Mouse (Mus musculus): ENCODE measurements around the gene Dio1. TPM values are rescaled to one million over a fixed set of nuclear protein-coding genes. Genes with fewer than 3 reads are reported as not detected.

Dio1 gene
- total RNA-seq, 1 experiment from 2014 or later, result not detected

- ATAC-seq (replicated peaks; ENCODE audit: low read depth, poor library complexity, severe bottlenecking), result no peak
Measured at GRCm38 (mm10) chr4:107249471-107249870, 57.5 kb downstream of the Dio1 start.

- ATAC-seq (replicated peaks; ENCODE audit: low read depth, poor library complexity, severe bottlenecking), result no peak
Measured at GRCm38 (mm10) chr4:107248061-107248460, 58.9 kb downstream of the Dio1 start.

GRCm38 (mm10) chr4:107247110-107247509 lies 59.9 kb downstream of the Dio1 start:
- no peak for ATAC-seq (replicated peaks; ENCODE audit: low read depth, poor library complexity, severe bottlenecking)

GRCm38 (mm10) chr4:107246040-107246439 lies 60.9 kb downstream of the Dio1 start:
- ATAC-seq (replicated peaks; ENCODE audit: low read depth, poor library complexity, severe bottlenecking), result no peak

GRCm38 (mm10) chr4:107245368-107245767 lies 61.6 kb downstream of the Dio1 start:
- ATAC-seq (replicated peaks; ENCODE audit: low read depth, poor library complexity, severe bottlenecking), result no peak

- no peak for ATAC-seq (replicated peaks; ENCODE audit: low read depth, poor library complexity, severe bottlenecking)
Measured at GRCm38 (mm10) chr4:107243365-107244333, 63.3 kb downstream of the Dio1 start.

Other genes starting within 250 kb of the Dio1 start
- gene Mrpl37, start 240.3 kb downstream of the Dio1 start, total RNA-seq (2017), result 59.5 and 60.2 TPM in 2 replicates
- gene Cyb5rl, start 240.2 kb downstream of the Dio1 start, total RNA-seq (2017), result 2.2 and 5.2 TPM in 2 replicates
- not detected in 2 replicates for gene Cdcp2, start 210.3 kb downstream of the Dio1 start, total RNA-seq (2017)
- gene Tmem59, start 128.8 kb downstream of the Dio1 start, total RNA-seq (2017), result 115 and 141 TPM in 2 replicates
- gene Tceanc2, start 128.1 kb downstream of the Dio1 start, total RNA-seq (2017), result 25.0 and 37.2 TPM in 2 replicates
- not detected in 2 replicates for gene Ldlrad1, start 98.0 kb downstream of the Dio1 start, total RNA-seq (2017)
- 10.8 and 11.7 TPM in 2 replicates for gene Lrrc42, start 53.6 kb downstream of the Dio1 start, total RNA-seq (2017)
- 20.6 and 28.9 TPM in 2 replicates for gene Hspb11, start 53.6 kb downstream of the Dio1 start, total RNA-seq (2017)
- gene Yipf1, start 7.2 kb upstream of the Dio1 start, total RNA-seq (2017), result 28.8 and 28.9 TPM in 2 replicates
- 48.2 and 49.7 TPM in 2 replicates for gene Ndc1, start 60.6 kb upstream of the Dio1 start, total RNA-seq (2017)
- gene Glis1, start 127.4 kb upstream of the Dio1 start, total RNA-seq (2017), result 0.34 TPM in 1 of 2 replicates, not detected in the other